Mouse (Mus musculus) stomach, embryonic 14.5 days (tissue): Measurements from ENCODE around the gene Nupr1. TPM values are rescaled to one million over a fixed set of nuclear protein-coding genes. Genes with fewer than 3 reads are reported as not detected.
"Not testable (repeated sequence)": the region's sequence is repeated elsewhere in the genome, so short reads cannot be mapped to it uniquely, and the experiment has no call there.

Source experiments
- ATAC-seq: fragments of 200-750 bp; cut with Nextera tagmentation; 2 replicates; pipeline ENCODE4 v1.8.0; 2017; ENCODE audit warnings: low read depth, moderate TSS enrichment; ENCODE audit not compliant: insufficient number of reproducible peaks, insufficient read depth, low FRiP score
- H3K27ac ChIP-seq: fragments of 300-500 bp; sonication (generic); 2 replicates; pipeline ENCODE4 v1.5.1; 2014; ENCODE audit warnings: mild to moderate bottlenecking, low read length, moderate library complexity, mixed read lengths
- H3K27me3 ChIP-seq: fragments of 300-500 bp; sonication (generic); 2 replicates; pipeline ENCODE4 v1.6.1; 2014; ENCODE audit warnings: low read length, control low read depth, mixed read lengths; ENCODE audit not compliant: control insufficient read depth, insufficient read depth
- H3K36me3 ChIP-seq: fragments of 300-500 bp; sonication (generic); 2 replicates; pipeline ENCODE4 v1.6.1; 2014; ENCODE audit warnings: mild to moderate bottlenecking, control low read depth, low read length, moderate library complexity, mixed read lengths; ENCODE audit not compliant: control insufficient read depth, insufficient read depth
- H3K4me1 ChIP-seq: fragments of 300-500 bp; sonication (generic); 2 replicates; pipeline ENCODE4 v1.6.1; 2014; ENCODE audit warnings: low read length, control low read depth, mixed read lengths; ENCODE audit not compliant: control insufficient read depth, insufficient read depth
- H3K4me2 ChIP-seq: fragments of 300-500 bp; sonication (generic); replicated peaks from 2 replicates; pipeline ENCODE4 v1.6.1; 2014; ENCODE audit warnings: low read depth, low read length, control low read depth
- H3K4me3 ChIP-seq: fragments of 300-500 bp; sonication (generic); 2 replicates; pipeline ENCODE4 v1.5.1; 2014; ENCODE audit warnings: low read depth, low read length, control low read depth
- H3K9ac ChIP-seq: fragments of 300-500 bp; sonication (generic); replicated peaks from 2 replicates; pipeline ENCODE4 v1.6.1; 2014; ENCODE audit warnings: low read depth, mild to moderate bottlenecking, control low read depth, low read length, moderate library complexity, mixed read lengths
- H3K9me3 ChIP-seq: fragments of 300-500 bp; sonication (generic); 2 replicates; pipeline ENCODE4 v1.6.1; 2016; ENCODE audit warnings: low read depth, low read length, control low read depth; ENCODE audit not compliant: control insufficient read depth
- WGBS: fragments of 180-500 bp; shearing (Covaris S2); extraction: QIAGEN DNeasy Blood & Tissue Kit; methylation state at CpG from one replicate; pipeline ENCODE4 v1.1.7; 2014; 5-methylcytosine and 5-hydroxymethylcytosine counted together
- polyA plus RNA-seq: library from polyadenylated mRNA; unstranded; fragments of >200 nt; fragmentation: Nextera tagmentation; extraction: Ambion mirVana; gene quantifications from 2 replicates; pipeline ENCODE4 v1.2.1, GENCODE M21; 2014

Gene Nupr1
- polyA plus RNA-seq, 1 experiment from 2014 or later: 7.0 TPM

- H3K27ac ChIP-seq: peak within 1 kb of the TSS; percentile 91
- no peaks in the 10 kb centered on the region for H3K9me3 ChIP-seq
- H3K27me3 ChIP-seq: no peaks in the 10 kb centered on the region
- H3K4me2 ChIP-seq: peak within 1 kb of the TSS; percentile 67
- peak; percentile 98 for ATAC-seq
- peak within 1 kb of the TSS; percentile 57 for H3K4me3 ChIP-seq
- WGBS: 1% methylated on average over 57 of the region's 57 CpGs
- peaks cover 5% of the 10 kb centered on the region; the same call in 1 of the 2 replicates for H3K4me1 ChIP-seq
- peak within 1 kb of the TSS; percentile 42 for H3K9ac ChIP-seq
- H3K36me3 ChIP-seq: no peaks in the 10 kb centered on the region
Measured at GRCm38 (mm10) chr7:126649231-126650051, 18.8 kb upstream of the Nupr1 start, which contains the start of gene Sgf29. Gene Sgf29, plus strand, starts transcription at chr7:126649309.

- Histone ChIP-seq H3K27me3 (no peaks in the 10 kb centered on the region), H3K9ac (no peak overlapping the region), H3K9me3 (no peaks in the 10 kb centered on the region), H3K4me1 (peaks cover 5% of the 10 kb centered on the region; the same call in 1 of the 2 replicates), H3K4me2 (peak overlapping the region; percentile 67; the same call in 1 of the 2 replicates), H3K4me3 (peak overlapping the region; percentile 57; the same call in 1 of the 2 replicates), H3K36me3 (no peaks in the 10 kb centered on the region), H3K27ac (no peak overlapping the region)
- ATAC-seq: no peak
- 76% methylated on average over 4 of the region's 4 CpGs for WGBS
Measured at GRCm38 (mm10) chr7:126648486-126648885, 17.8 kb upstream of the Nupr1 start.

- Histone ChIP-seq H3K9ac (no peak overlapping the region), H3K4me1 (peaks cover 5% of the 10 kb centered on the region; the same call in 1 of the 2 replicates), H3K36me3 (no peaks in the 10 kb centered on the region), H3K4me2 (no peak overlapping the region), H3K9me3 (no peaks in the 10 kb centered on the region), H3K27me3 (no peaks in the 10 kb centered on the region), H3K4me3 (no peak overlapping the region), H3K27ac (no peak overlapping the region)
- 62% methylated on average over 5 of the region's 5 CpGs for whole genome bisulfite sequencing
- ATAC-seq: no peak
Measured at GRCm38 (mm10) chr7:126645708-126646107, 15.0 kb upstream of the Nupr1 start.

- Histone ChIP-seq H3K9ac (no peak overlapping the region), H3K36me3 (no peaks in the 10 kb centered on the region), H3K4me1 (0 out of 2 replicates have a peak, but pooled peaks cover 2% of the 10 kb centered on the region), H3K27me3 (no peaks in the 10 kb centered on the region), H3K9me3 (no peaks in the 10 kb centered on the region), H3K4me3 (no peak overlapping the region), H3K4me2 (no peak overlapping the region), H3K27ac (no peak overlapping the region)
- ATAC-seq: no peak
Measured at GRCm38 (mm10) chr7:126644914-126645313, 14.3 kb upstream of the Nupr1 start.

GRCm38 (mm10) chr7:126644345-126644744 is 13.7 kb upstream of the Nupr1 start:
- 65% methylated on average over 3 of the region's 3 CpGs for WGBS
- Histone ChIP-seq H3K4me1 (no peaks in the 10 kb centered on the region), H3K27ac (no peak overlapping the region), H3K4me3 (no peak overlapping the region), H3K4me2 (no peak overlapping the region), H3K9ac (no peak overlapping the region), H3K27me3 (no peaks in the 10 kb centered on the region), H3K36me3 (no peaks in the 10 kb centered on the region), H3K9me3 (no peaks in the 10 kb centered on the region)
- no peak for ATAC-seq

- WGBS: 53% methylated on average over 2 of the region's 3 CpGs
- not testable (repeated sequence) for ATAC-seq, H3K4me2 ChIP-seq
Measured at GRCm38 (mm10) chr7:126643244-126643617, 12.6 kb upstream of the Nupr1 start.

GRCm38 (mm10) chr7:126642545-126643243 is 12.0 kb upstream of the Nupr1 start:
- no peaks in the 10 kb centered on the region for H3K27me3 ChIP-seq
- H3K27ac ChIP-seq: no peak overlapping the region
- no peak overlapping the region for H3K9ac ChIP-seq
- no peaks in the 10 kb centered on the region for H3K4me1 ChIP-seq
- ATAC-seq: no peak
- H3K4me3 ChIP-seq: no peak overlapping the region
- 65% methylated on average over 5 of the region's 5 CpGs for WGBS
- no peak overlapping the region for H3K4me2 ChIP-seq
- no peaks in the 10 kb centered on the region for H3K36me3 ChIP-seq
- no peaks in the 10 kb centered on the region for H3K9me3 ChIP-seq

More at GRCm38 (mm10) chr7:126643244-126643617, 12.6 kb upstream of the Nupr1 start:
- H3K27ac ChIP-seq, H3K4me1 ChIP-seq, H3K9me3 ChIP-seq, H3K27me3 ChIP-seq, H3K36me3 ChIP-seq, H3K4me3 ChIP-seq, H3K9ac ChIP-seq: not testable (repeated sequence)

GRCm38 (mm10) chr7:126636733-126637520 is 6.3 kb upstream of the Nupr1 start:
- no peak overlapping the region for H3K4me3 ChIP-seq
- no peaks in the 10 kb centered on the region for H3K36me3 ChIP-seq
- H3K4me2 ChIP-seq: no peak overlapping the region
- 14% methylated on average over 4 of the region's 4 CpGs for WGBS
- no peak; the same call in 1 of the 2 replicates for ATAC-seq
- no peaks in the 10 kb centered on the region for H3K9me3 ChIP-seq
- no peaks in the 10 kb centered on the region for H3K27me3 ChIP-seq
- no peaks in the 10 kb centered on the region for H3K4me1 ChIP-seq
- H3K27ac ChIP-seq: no peak overlapping the region
- no peak overlapping the region for H3K9ac ChIP-seq
